13 mouse cellular contexts compared by ENCODE assay signal in genomic region chr9:96916076-96916475, GRCm38 (mm10). TPM values are rescaled to one million over a fixed set of nuclear protein-coding genes. Genes with fewer than 3 reads are reported as not detected.
DNase-seq lines count a peak whose midpoint lies in the region; ATAC-seq lines count a peak whose summit lies in the region.
"Had no signal": no experiment of that assay in that cellular context is flagged by ENCODE, and none has a peak within 500 bp of the region (broad histone marks: within the 10 kb centered on the region; RNA-seq: fewer than 3 reads in every experiment).

No protein-coding gene starts in this region.

- H3K9me3 ChIP-seq in forebrain, embryonic 11.5 days (ENCODE audit: control insufficient read depth, low read length) = no peaks in the 10 kb centered on the region; the same call in 1 of the 2 replicates
- H3K9me3 ChIP-seq in forebrain, embryonic 10.5 days = peaks cover 5% of the 10 kb centered on the region
- H3K9me3 ChIP-seq in kidney, embryonic 14.5 days (ENCODE audit: control insufficient read depth, low read length) = peaks cover 4% of the 10 kb centered on the region; the same call in 1 of the 2 replicates
- no peaks in the 10 kb centered on the region; the same call in 1 of the 2 replicates for H3K9me3 ChIP-seq in midbrain, embryonic 12.5 days
- H3K9me3 ChIP-seq: G1E; lung, embryonic 15.5 days had no signal

- no peak for DNase-seq in forebrain, embryonic 11.5 days (ENCODE audit: low spot score)
- DNase-seq in forebrain, embryonic 10.5 days (ENCODE audit: extremely low spot score, low spot score) = no peak
- DNase-seq in kidney, adult 9 months = no peak
- DNase-seq in ZHBTc4 (ENCODE audit: low read depth, low spot score) = peak; percentile 35
- DNase-seq in right cerebral cortex, postnatal 10 days (ENCODE audit: low spot score in 2 of 2) = no peak
- DNase-seq in frontal cortex, postnatal 10 days (ENCODE audit: low spot score in 2 of 2) = no peak

- WGBS in forebrain, embryonic 11.5 days = 63% methylated on average over 7 of the region's 7 CpGs
- 64% methylated on average over 7 of the region's 7 CpGs for WGBS in forebrain, embryonic 10.5 days
- WGBS in kidney, embryonic 14.5 days = 33% methylated on average over 7 of the region's 7 CpGs
- WGBS in midbrain, embryonic 12.5 days = 49% methylated on average over 7 of the region's 7 CpGs

- H3K4me3 ChIP-seq in forebrain, embryonic 11.5 days (ENCODE audit: low read depth, low read length) = no peak overlapping the region
- no peak overlapping the region for H3K4me3 ChIP-seq in forebrain, embryonic 10.5 days
- H3K4me3 ChIP-seq in kidney, embryonic 14.5 days (ENCODE audit: low read length) = no peak overlapping the region
- no peak overlapping the region for H3K4me3 ChIP-seq in midbrain, embryonic 12.5 days
- H3K4me3 ChIP-seq: left cerebral cortex, adult 2 months; limb, embryonic 13.5 days; lung, embryonic 15.5 days; megakaryocyte, embryonic 14.5 days had no signal

- no peaks in the 10 kb centered on the region for H3K27me3 ChIP-seq in forebrain, embryonic 11.5 days (ENCODE audit: control insufficient read depth, insufficient read depth, low read length)
- H3K27me3 ChIP-seq in forebrain, embryonic 10.5 days (ENCODE audit: poor library complexity, severe bottlenecking) = 0 out of 2 replicates have a peak, but pooled peaks cover 4% of the 10 kb centered on the region
- H3K27me3 ChIP-seq in kidney, embryonic 14.5 days (ENCODE audit: control insufficient read depth, insufficient read depth, low read length) = no peaks in the 10 kb centered on the region
- no peaks in the 10 kb centered on the region for H3K27me3 ChIP-seq in midbrain, embryonic 12.5 days
- H3K27me3 ChIP-seq: limb, embryonic 13.5 days; lung, embryonic 15.5 days; megakaryocyte, embryonic 14.5 days had no signal

- ATAC-seq in forebrain, embryonic 11.5 days (replicated peaks; ENCODE audit: low FRiP score) = peak; percentile 31; the same call in 1 of the 2 replicates
- peak; percentile 58; the same call in 1 of the 2 replicates for ATAC-seq in kidney, embryonic 14.5 days (ENCODE audit: low FRiP score, low TSS enrichment)
- ATAC-seq in midbrain, embryonic 12.5 days (ENCODE audit: low FRiP score, low read depth) = peak; percentile 35; the same call in 1 of the 2 replicates

- H3K4me2 ChIP-seq in forebrain, embryonic 11.5 days (ENCODE audit: low read depth, low read length, severe bottlenecking) = no peak overlapping the region
- H3K4me2 ChIP-seq in kidney, embryonic 14.5 days (replicated peaks; ENCODE audit: low read depth, low read length) = no peak overlapping the region
- H3K4me2 ChIP-seq in midbrain, embryonic 12.5 days (replicated peaks) = no peak overlapping the region
- H3K4me2 ChIP-seq: limb, embryonic 13.5 days; lung, embryonic 15.5 days had no signal

- H3K36me3 ChIP-seq in forebrain, embryonic 11.5 days (ENCODE audit: control insufficient read depth, insufficient read depth, low read length) = no peaks in the 10 kb centered on the region
- H3K36me3 ChIP-seq in forebrain, embryonic 10.5 days (replicated peaks) = no peaks in the 10 kb centered on the region
- H3K36me3 ChIP-seq in kidney, embryonic 14.5 days (ENCODE audit: control insufficient read depth, insufficient read depth, low read length) = no peaks in the 10 kb centered on the region
- no peaks in the 10 kb centered on the region for H3K36me3 ChIP-seq in midbrain, embryonic 12.5 days
- H3K36me3 ChIP-seq: G1E; limb, embryonic 13.5 days; lung, embryonic 15.5 days had no signal

- no peak overlapping the region for H3K9ac ChIP-seq in forebrain, embryonic 11.5 days (ENCODE audit: low read length)
- no peak overlapping the region for H3K9ac ChIP-seq in kidney, embryonic 14.5 days (ENCODE audit: low read depth, low read length)
- H3K9ac ChIP-seq in midbrain, embryonic 12.5 days (replicated peaks) = no peak overlapping the region
- H3K9ac ChIP-seq: limb, embryonic 13.5 days; lung, embryonic 15.5 days had no signal

- H3K27ac ChIP-seq in forebrain, embryonic 11.5 days (ENCODE audit: low read depth, low read length) = no peak overlapping the region
- no peak overlapping the region for H3K27ac ChIP-seq in forebrain, embryonic 10.5 days
- H3K27ac ChIP-seq in kidney, embryonic 14.5 days (ENCODE audit: low read depth, low read length) = no peak overlapping the region
- H3K27ac ChIP-seq in midbrain, embryonic 12.5 days (replicated peaks) = no peak overlapping the region
- H3K27ac ChIP-seq: left cerebral cortex, adult 2 months; limb, embryonic 13.5 days; lung, embryonic 15.5 days had no signal

- H3K4me1 ChIP-seq in forebrain, embryonic 11.5 days (replicated peaks; ENCODE audit: control insufficient read depth, insufficient read depth, low read length) = no peaks in the 10 kb centered on the region; the same call in 1 of the 2 replicates
- peaks cover 13% of the 10 kb centered on the region for H3K4me1 ChIP-seq in forebrain, embryonic 10.5 days
- H3K4me1 ChIP-seq in kidney, embryonic 14.5 days (ENCODE audit: control insufficient read depth, insufficient read depth, low read length) = no peaks in the 10 kb centered on the region
- H3K4me1 ChIP-seq in midbrain, embryonic 12.5 days = peaks cover 3% of the 10 kb centered on the region
- H3K4me1 ChIP-seq: limb, embryonic 13.5 days; lung, embryonic 15.5 days had no signal

RNA-seq across cellular contexts. Expression of gene Pxylp1, which starts 23.6 kb away (rescaled TPM):
- 34.0 and 39.0 TPM in 2 replicates for polyA plus RNA-seq in forebrain, embryonic 11.5 days (2014; fragmentation: Nextera tagmentation; extraction: Ambion mirVana)
- 21.5 and 23.8 TPM in 2 replicates for polyA plus RNA-seq in forebrain, embryonic 10.5 days (2016; fragmentation: Nextera tagmentation; extraction: Ambion mirVana)
- polyA plus RNA-seq in kidney, embryonic 14.5 days (2014; fragmentation: Nextera tagmentation; extraction: Ambion mirVana) = 10.6 and 19.3 TPM in 2 replicates
- polyA plus RNA-seq in midbrain, embryonic 12.5 days (2016; fragmentation: Nextera tagmentation; extraction: Ambion mirVana) = 57.0 and 61.9 TPM in 2 replicates
- polyA plus RNA-seq: G1E had no signal
